Mouse (Mus musculus) testis, adult 2 months (tissue): ENCODE results near the gene Ggcx.
A peak's percentile ranks its signal among the peaks of the same experiment; 100 is the strongest.

ENCODE experiments used
- CTCF ChIP-seq: fragments of 200-500 bp; IDR thresholded peaks from 2 replicates; pipeline ENCODE4 v1.5.1; 2012; ENCODE audit warnings: low read depth, mild to moderate bottlenecking, inconsistent platforms, low read length, moderate library complexity; ENCODE audit not compliant: control insufficient read depth, insufficient read depth, insufficient replicate concordance
- POLR2A ChIP-seq: fragments of 200-500 bp; IDR thresholded peaks from 2 replicates; pipeline ENCODE4 v1.6.1; 2012; ENCODE audit warnings: low read depth, mild to moderate bottlenecking, inconsistent platforms, low read length, moderate library complexity; ENCODE audit not compliant: control insufficient read depth

- TF ChIP-seq POLR2A = no peak
- TF ChIP-seq CTCF = peak; percentile 89
Observed at GRCm38 (mm10) chr6:72407119-72407518, 7.0 kb upstream of the Ggcx start.
